Mouse (Mus musculus): ENCODE measurements at regions not wholly inside any gene's neighbourhood (a gene's known extent, or its start where the extent isn't known, plus 50 kb on each side); places are given as distances from the start of the nearest gene placed in this dataset.

DNA sequence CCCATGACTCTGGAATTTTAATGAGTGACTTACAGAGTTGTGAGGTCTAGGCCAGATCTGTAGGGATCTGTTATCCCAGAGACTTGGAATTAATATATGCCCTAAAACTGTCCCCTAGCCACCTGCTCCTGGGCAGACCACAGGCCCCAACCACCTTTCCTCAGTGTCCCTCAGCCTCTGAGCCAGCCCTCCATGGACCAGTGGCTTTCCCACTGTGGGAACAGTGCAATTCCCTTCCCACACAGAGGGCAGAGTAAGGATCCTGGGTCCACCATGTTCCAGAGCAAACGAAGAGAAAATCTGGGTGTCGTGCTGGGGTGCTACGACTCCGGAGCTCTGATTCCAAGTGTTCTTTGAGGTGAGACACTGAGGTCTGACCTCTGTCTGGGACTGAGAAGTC lies 174.7 kb downstream of the Thbs2 start:
- TF ChIP-seq POU5F1 (IDR thresholded peaks at IDR 0.05; ENCODE audit: borderline replicate concordance, low read length) (no peak), NANOG (IDR thresholded peaks at IDR 0.05; ENCODE audit: borderline replicate concordance, low read length) (no peak), CTCF (conservative IDR thresholded peaks at IDR 0.05; ENCODE audit: low read length) (no peak)
- Histone ChIP-seq H3K4me3 (replicated peaks; ENCODE audit: low read length) (no peak overlapping the region), H3K36me3 (ENCODE audit: insufficient read depth, low read length) (no peaks in the 10 kb centered on the region), H3K9me3 (ENCODE audit: low read length) (no peaks in the 10 kb centered on the region), H3K4me1 (replicated peaks; ENCODE audit: low read depth, low read length) (no peaks in the 10 kb centered on the region), H3K27me3 (ENCODE audit: insufficient read depth, low read length) (peaks cover 29% of the 10 kb centered on the region; the same call in 1 of the 2 replicates)

- Histone ChIP-seq H3K27me3 (ENCODE audit: insufficient read depth, low read length) (peaks cover 28% of the 10 kb centered on the region; the same call in 1 of the 2 replicates), H3K4me3 (replicated peaks; ENCODE audit: low read length) (no peak overlapping the region), H3K9me3 (ENCODE audit: low read length) (no peaks in the 10 kb centered on the region), H3K4me1 (replicated peaks; ENCODE audit: low read depth, low read length) (no peaks in the 10 kb centered on the region), H3K36me3 (ENCODE audit: insufficient read depth, low read length) (no peaks in the 10 kb centered on the region)
- TF ChIP-seq NANOG (IDR thresholded peaks at IDR 0.05; ENCODE audit: borderline replicate concordance, low read length) (no peak), POU5F1 (IDR thresholded peaks at IDR 0.05; ENCODE audit: borderline replicate concordance, low read length) (no peak), CTCF (conservative IDR thresholded peaks at IDR 0.05; ENCODE audit: low read length) (no peak)
Measured at GRCm38 (mm10) chr17:14518216-14518615, 175.8 kb downstream of the Thbs2 start.

DNA sequence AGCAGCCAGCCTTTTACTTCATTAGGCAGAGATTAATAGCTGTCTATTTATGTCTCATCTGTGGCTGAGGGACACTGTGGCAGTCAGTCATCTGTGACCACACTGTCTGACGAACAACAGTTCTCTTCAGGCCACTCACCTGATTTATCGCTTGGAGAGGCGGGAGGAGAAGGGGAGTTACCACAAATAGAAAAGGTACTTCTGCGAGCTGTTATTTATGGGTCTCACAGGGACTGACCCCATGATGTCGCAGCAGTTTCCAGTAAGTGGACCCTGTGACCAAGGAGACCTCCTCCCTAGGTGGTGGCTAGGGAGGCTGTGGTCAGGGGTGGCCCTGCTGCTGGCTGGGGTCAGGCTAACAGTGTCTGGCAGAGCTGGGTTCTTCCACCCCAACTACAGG lies 176.7 kb downstream of the Thbs2 start:
- Histone ChIP-seq H3K27me3 (ENCODE audit: insufficient read depth, low read length) (peaks cover 22% of the 10 kb centered on the region; the same call in 1 of the 2 replicates), H3K4me3 (replicated peaks; ENCODE audit: low read length) (no peak overlapping the region), H3K9me3 (ENCODE audit: low read length) (no peaks in the 10 kb centered on the region), H3K4me1 (replicated peaks; ENCODE audit: low read depth, low read length) (no peaks in the 10 kb centered on the region), H3K36me3 (ENCODE audit: insufficient read depth, low read length) (no peaks in the 10 kb centered on the region)
- TF ChIP-seq NANOG (IDR thresholded peaks at IDR 0.05; ENCODE audit: borderline replicate concordance, low read length): no peak
- TF ChIP-seq CTCF (conservative IDR thresholded peaks at IDR 0.05; ENCODE audit: low read length): no peak
- TF ChIP-seq POU5F1 (IDR thresholded peaks at IDR 0.05; ENCODE audit: borderline replicate concordance, low read length): no peak

- H3K9me3 ChIP-seq (ENCODE audit: low read length): no peaks in the 10 kb centered on the region
- TF ChIP-seq CTCF (conservative IDR thresholded peaks at IDR 0.05; ENCODE audit: low read length) (peak; percentile 13; the same call in 1 of the 2 replicates), POU5F1 (IDR thresholded peaks at IDR 0.05; ENCODE audit: borderline replicate concordance, low read length) (no peak), NANOG (IDR thresholded peaks at IDR 0.05; ENCODE audit: borderline replicate concordance, low read length) (no peak)
- no peaks in the 10 kb centered on the region for H3K4me1 ChIP-seq (replicated peaks; ENCODE audit: low read depth, low read length)
- no peaks in the 10 kb centered on the region for H3K36me3 ChIP-seq (ENCODE audit: insufficient read depth, low read length)
- H3K27me3 ChIP-seq (ENCODE audit: insufficient read depth, low read length): peaks cover 20% of the 10 kb centered on the region; the same call in 1 of the 2 replicates
- no peak overlapping the region for H3K4me3 ChIP-seq (replicated peaks; ENCODE audit: low read length)
Measured at GRCm38 (mm10) chr17:14516097-14516496, 177.9 kb downstream of the Thbs2 start.

DNA sequence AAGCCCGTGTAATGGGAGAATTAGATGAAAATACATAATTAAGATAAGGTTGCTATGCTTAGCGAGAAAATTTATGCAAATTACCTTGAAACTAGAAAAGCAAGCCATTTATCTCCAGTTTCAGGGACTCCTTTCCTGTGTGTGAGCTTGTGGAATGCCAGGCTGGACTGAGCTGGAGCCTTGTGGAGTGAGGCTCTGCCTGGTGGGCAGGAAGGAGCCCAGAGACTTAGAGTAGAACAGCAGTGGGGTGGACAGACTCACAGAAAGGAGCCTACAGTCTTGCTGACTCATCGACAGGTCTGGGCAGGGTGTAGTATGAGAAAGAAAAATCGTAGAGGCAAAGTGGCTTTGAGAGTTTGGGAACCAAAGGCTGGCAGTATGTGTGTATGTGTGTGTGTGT lies 180.6 kb downstream of the Thbs2 start:
- TF ChIP-seq NANOG (IDR thresholded peaks at IDR 0.05; ENCODE audit: borderline replicate concordance, low read length): no peak
- TF ChIP-seq POU5F1 (IDR thresholded peaks at IDR 0.05; ENCODE audit: borderline replicate concordance, low read length): no peak
- no peak for TF ChIP-seq CTCF (conservative IDR thresholded peaks at IDR 0.05; ENCODE audit: low read length)
- H3K4me1 ChIP-seq (replicated peaks; ENCODE audit: low read depth, low read length): no peaks in the 10 kb centered on the region
- no peak overlapping the region for H3K4me3 ChIP-seq (replicated peaks; ENCODE audit: low read length)
- no peaks in the 10 kb centered on the region for H3K9me3 ChIP-seq (ENCODE audit: low read length)
- H3K36me3 ChIP-seq (ENCODE audit: insufficient read depth, low read length): no peaks in the 10 kb centered on the region
- H3K27me3 ChIP-seq (ENCODE audit: insufficient read depth, low read length): peaks cover 18% of the 10 kb centered on the region; the same call in 1 of the 2 replicates

- H3K27me3 ChIP-seq (ENCODE audit: insufficient read depth, low read length): peaks cover 8% of the 10 kb centered on the region; the same call in 1 of the 2 replicates
- H3K36me3 ChIP-seq (ENCODE audit: insufficient read depth, low read length): no peaks in the 10 kb centered on the region
- no peaks in the 10 kb centered on the region for H3K9me3 ChIP-seq (ENCODE audit: low read length)
- H3K4me3 ChIP-seq (replicated peaks; ENCODE audit: low read length): no peak overlapping the region
- no peak for TF ChIP-seq NANOG (IDR thresholded peaks at IDR 0.05; ENCODE audit: borderline replicate concordance, low read length)
- TF ChIP-seq POU5F1 (IDR thresholded peaks at IDR 0.05; ENCODE audit: borderline replicate concordance, low read length): no peak
- no peak for TF ChIP-seq CTCF (conservative IDR thresholded peaks at IDR 0.05; ENCODE audit: low read length)
- no peaks in the 10 kb centered on the region for H3K4me1 ChIP-seq (replicated peaks; ENCODE audit: low read depth, low read length)
Measured at GRCm38 (mm10) chr17:14510486-14510885, 183.5 kb downstream of the Thbs2 start.

DNA sequence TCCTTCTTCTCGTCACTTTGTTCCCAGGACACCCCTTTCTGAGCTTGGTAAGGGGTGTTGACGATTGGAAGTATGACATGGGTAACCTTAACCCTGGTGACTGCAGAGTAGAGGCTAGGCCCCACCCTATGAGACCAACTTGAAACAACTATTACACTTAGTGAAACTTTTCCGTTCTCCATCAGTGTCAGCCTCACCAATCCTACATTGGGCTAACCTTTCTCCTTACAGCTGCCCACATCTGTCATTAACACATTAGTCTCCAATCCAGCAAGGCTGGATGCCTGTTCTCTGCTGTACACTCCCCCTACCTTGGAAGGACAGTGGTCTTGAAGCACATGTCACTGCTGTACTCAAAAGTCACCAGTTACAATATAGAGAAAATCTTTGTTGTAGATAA lies 186.9 kb downstream of the Thbs2 start:
- Histone ChIP-seq H3K36me3 (ENCODE audit: insufficient read depth, low read length) (no peaks in the 10 kb centered on the region), H3K4me1 (replicated peaks; ENCODE audit: low read depth, low read length) (no peaks in the 10 kb centered on the region), H3K4me3 (replicated peaks; ENCODE audit: low read length) (no peak overlapping the region), H3K27me3 (ENCODE audit: insufficient read depth, low read length) (peaks cover 3% of the 10 kb centered on the region; the same call in 1 of the 2 replicates), H3K9me3 (ENCODE audit: low read length) (no peaks in the 10 kb centered on the region)
- no peak for TF ChIP-seq POU5F1 (IDR thresholded peaks at IDR 0.05; ENCODE audit: borderline replicate concordance, low read length)
- TF ChIP-seq CTCF (conservative IDR thresholded peaks at IDR 0.05; ENCODE audit: low read length): no peak
- TF ChIP-seq NANOG (IDR thresholded peaks at IDR 0.05; ENCODE audit: borderline replicate concordance, low read length): no peak

- H3K4me3 ChIP-seq (replicated peaks; ENCODE audit: low read length): no peak overlapping the region
- peaks cover 3% of the 10 kb centered on the region; the same call in 1 of the 2 replicates for H3K27me3 ChIP-seq (ENCODE audit: insufficient read depth, low read length)
- no peak for TF ChIP-seq NANOG (IDR thresholded peaks at IDR 0.05; ENCODE audit: borderline replicate concordance, low read length)
- TF ChIP-seq POU5F1 (IDR thresholded peaks at IDR 0.05; ENCODE audit: borderline replicate concordance, low read length): no peak
- H3K9me3 ChIP-seq (ENCODE audit: low read length): no peaks in the 10 kb centered on the region
- H3K36me3 ChIP-seq (ENCODE audit: insufficient read depth, low read length): no peaks in the 10 kb centered on the region
- H3K4me1 ChIP-seq (replicated peaks; ENCODE audit: low read depth, low read length): no peaks in the 10 kb centered on the region
Measured at GRCm38 (mm10) chr17:14506123-14506522, 187.9 kb downstream of the Thbs2 start.

DNA sequence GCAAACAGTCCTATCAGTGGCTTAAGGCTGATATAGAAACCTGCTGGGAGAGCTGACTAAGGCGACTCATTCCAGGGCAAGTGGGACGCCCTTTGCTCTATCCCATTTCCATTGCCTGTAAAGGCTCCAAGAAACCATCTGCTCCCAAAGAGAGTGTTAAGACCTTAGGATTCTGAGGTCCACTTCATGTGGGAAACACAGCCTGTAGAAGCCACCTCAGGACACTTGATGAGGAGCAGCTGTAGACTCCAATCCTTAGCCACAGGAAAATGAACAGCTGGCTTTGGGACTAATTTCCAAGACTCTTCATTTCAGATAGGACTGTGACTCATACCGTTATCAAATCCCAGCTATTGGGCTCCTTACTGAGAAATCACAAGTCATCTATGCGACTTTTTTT lies 188.6 kb downstream of the Thbs2 start:
- H3K9me3 ChIP-seq (ENCODE audit: low read length): no peaks in the 10 kb centered on the region
- no peaks in the 10 kb centered on the region for H3K4me1 ChIP-seq (replicated peaks; ENCODE audit: low read depth, low read length)
- H3K4me3 ChIP-seq (replicated peaks; ENCODE audit: low read length): no peak overlapping the region
- no peaks in the 10 kb centered on the region for H3K36me3 ChIP-seq (ENCODE audit: insufficient read depth, low read length)
- TF ChIP-seq CTCF (conservative IDR thresholded peaks at IDR 0.05; ENCODE audit: low read length) (no peak), POU5F1 (IDR thresholded peaks at IDR 0.05; ENCODE audit: borderline replicate concordance, low read length) (no peak), NANOG (IDR thresholded peaks at IDR 0.05; ENCODE audit: borderline replicate concordance, low read length) (no peak)
- peaks cover 3% of the 10 kb centered on the region; the same call in 1 of the 2 replicates for H3K27me3 ChIP-seq (ENCODE audit: insufficient read depth, low read length)
